Mouse (Mus musculus) spleen, adult 18-20 months (tissue): ENCODE measurements around the gene Gclc.
A peak's percentile ranks its signal among the peaks of the same experiment; 100 is the strongest.

ENCODE experiments used
- DNase-seq, 2 experiments: peaks; one replicate each; pipeline ENCODE4 v3.0.0; 2022; ENCODE audit warnings: mixed read lengths in 2 of 2

Gene Gclc

GRCm38 (mm10) chr9:77787936-77788335 is 33.6 kb downstream of the Gclc start:
- DNase-seq = no peak

DNA sequence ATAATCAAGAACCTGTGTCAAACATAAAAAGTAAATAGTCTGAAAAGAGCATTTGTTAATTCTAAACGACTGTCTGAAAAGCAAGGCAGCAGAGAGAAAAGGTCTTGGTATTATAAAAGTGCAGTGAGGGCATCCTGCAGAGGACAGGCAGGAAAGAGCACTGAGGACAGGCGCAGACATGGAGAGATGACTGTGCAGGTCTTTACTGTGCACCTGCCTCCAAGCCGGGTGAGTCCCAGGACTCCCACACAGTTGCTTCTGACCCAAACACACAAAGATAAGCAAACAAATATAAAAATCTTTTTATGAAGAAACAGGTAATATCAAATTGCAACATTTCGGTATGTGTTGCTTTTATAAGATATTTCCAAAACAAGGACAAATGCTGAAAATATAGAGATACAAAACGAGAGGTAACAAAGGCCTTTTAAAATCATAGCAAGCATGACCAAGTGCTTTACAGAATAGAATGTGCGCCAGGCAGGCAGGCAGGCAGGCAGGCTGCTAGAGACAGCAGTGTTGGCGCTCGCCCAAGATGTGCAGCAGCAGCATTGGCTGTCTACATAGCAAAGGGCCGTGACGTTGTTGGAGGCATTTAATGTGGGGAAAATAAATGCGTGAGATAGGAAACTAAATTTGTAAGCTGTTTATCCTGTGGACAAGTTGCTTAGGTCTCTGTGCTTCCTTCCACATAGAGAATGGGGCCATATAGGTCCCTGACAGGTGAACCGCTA is 35.4 kb downstream of the Gclc start:
- DNase-seq = no peak

- no peak for DNase-seq
Measured at GRCm38 (mm10) chr9:77793838-77794237, 39.5 kb downstream of the Gclc start.

GRCm38 (mm10) chr9:77802461-77802860 is 48.1 kb downstream of the Gclc start:
- DNase-seq = peak in 1 of 2 experiments; percentile 24

GRCm38 (mm10) chr9:77806426-77806825 is 52.1 kb downstream of the Gclc start:
- DNase-seq = no peak

GRCm38 (mm10) chr9:77806842-77807668 is 52.7 kb downstream of the Gclc start:
- DNase-seq = peak; percentile 55 to 86

DNA sequence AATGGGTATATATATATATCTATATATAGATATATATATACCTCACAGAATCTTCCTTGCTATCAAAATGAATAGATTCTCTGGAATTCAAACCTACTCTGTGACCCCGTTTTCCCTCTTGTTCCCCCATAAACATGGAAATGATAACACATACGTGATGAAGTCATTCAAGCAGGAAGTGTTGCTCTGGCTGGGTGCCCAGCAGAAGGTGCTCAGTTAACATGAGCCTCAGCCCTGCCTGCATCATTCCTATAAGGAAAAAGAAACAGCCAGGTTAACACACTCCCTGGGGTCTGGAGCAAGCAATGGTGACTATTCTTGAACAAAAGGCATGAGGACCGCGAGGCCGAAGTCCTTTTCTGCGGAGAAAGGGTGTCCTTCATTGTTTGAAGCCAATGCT is 54.1 kb downstream of the Gclc start:
- no peak for DNase-seq

GRCm38 (mm10) chr9:77818858-77819257 is 64.5 kb downstream of the Gclc start:
- DNase-seq = no peak

DNA sequence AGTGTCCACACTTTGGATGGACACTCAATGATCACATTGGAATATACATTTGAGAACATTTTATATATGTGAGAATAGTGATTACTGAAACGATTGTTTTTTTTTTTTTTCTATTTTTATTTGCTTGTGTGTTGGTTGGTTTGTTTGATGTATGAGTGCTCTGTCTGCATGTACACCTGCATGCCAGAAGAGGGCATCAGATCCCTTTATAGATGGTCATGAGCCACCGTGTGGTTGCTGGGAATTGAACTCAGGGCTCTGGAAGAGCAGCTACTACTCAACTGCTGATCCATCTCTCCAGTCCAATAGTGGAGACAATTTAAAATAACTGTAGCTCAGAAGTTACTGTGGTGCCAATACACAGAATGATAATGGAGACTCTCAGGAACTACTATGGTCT is 65.0 kb downstream of the Gclc start:
- DNase-seq = no peak

GRCm38 (mm10) chr9:77820836-77821235 is 66.5 kb downstream of the Gclc start:
- no peak for DNase-seq

DNA sequence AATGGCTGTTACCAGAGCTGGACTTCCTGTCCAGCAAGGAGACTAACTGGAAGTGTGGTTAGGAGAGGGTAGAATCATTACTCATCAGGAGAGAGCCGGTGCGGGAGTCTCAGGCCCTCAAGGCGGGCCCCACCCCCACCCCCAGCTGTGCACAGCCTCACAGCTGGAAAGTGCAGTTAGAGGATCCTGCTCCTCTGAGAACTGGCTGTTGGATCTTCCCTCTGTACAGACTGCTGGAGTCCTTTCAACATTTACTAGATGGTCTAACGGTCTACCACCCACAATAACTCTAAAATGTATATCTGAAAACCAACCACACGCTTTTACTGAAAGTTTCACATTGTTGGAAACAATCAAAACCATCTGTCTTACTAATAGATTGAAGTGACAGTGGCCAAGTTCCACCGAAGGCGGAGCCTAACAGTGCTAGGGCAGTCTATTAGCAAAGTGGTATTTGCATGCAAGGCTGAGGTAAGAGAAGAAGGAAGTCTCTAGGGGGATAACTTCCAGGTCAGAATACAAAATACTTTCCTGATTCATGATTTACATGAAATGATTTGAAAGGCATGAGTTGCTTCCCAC is 71.1 kb downstream of the Gclc start:
- peak in 1 of 2 experiments; percentile 15 for DNase-seq

DNA sequence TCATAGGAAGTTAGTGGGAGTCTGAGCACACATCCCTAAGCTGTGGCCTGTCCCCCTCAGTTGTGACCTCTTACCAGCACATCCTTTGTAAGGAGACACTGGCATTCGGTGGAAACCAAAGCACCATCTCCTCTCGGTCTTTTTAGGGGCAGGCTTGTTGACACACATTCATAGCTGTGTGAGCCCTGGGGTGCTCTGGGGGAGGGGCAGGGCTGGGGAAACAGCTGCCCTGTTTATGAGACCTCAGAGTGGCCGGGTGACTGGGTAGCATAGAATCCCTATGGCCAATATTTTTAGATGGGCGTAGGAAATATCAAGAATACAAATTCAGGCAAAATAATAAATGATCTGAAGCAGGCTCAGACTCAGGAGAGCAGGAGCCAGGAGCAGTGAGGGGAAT is 71.9 kb downstream of the Gclc start:
- no peak for DNase-seq

DNA sequence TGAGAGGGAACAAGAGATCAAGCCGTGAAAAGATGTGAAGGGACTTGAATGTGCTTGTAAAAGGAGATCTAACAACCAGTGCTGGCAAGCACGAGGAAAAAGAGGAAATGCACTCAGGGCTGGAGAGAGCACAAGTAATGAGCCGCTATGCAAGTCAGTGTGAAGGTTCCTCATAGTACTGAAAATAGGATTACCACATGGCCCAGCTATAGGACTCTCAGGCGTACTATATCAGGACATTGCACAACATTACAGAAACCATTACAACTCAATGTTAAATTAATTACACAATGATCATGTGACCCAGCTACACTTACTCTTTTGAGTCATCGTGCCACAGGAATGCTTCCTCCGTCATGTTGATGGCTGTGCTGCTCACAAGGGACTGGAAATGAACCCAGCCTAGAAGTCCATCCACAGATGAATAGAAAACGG is 74.2 kb downstream of the Gclc start:
- DNase-seq = no peak

GRCm38 (mm10) chr9:77834259-77834993 is 80.1 kb downstream of the Gclc start:
- DNase-seq = peak; percentile 12 to 25

- DNase-seq = no peak
Measured at GRCm38 (mm10) chr9:77835122-77835521, 80.8 kb downstream of the Gclc start.

GRCm38 (mm10) chr9:77835756-77836155 is 81.4 kb downstream of the Gclc start:
- no peak for DNase-seq

DNA sequence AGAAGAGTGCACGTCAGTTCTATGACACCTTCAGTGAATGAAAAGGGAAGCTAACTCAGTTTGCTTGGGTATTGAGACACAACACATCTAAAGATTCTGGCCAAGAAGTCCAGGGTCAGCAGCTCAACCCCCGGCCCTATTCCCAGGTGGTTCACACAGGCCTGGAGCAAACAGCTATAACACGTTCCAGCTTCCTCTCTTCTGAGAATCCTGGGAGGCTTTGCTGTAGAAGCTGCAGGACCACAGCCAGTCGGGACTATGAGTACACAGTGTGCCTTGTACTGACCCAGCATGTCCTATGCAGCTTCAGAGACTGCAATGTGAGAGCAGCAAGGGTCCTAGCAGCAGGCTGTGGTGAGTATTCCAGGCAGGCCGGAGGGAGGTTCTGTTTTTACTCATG is 84.3 kb downstream of the Gclc start:
- no peak for DNase-seq
